Mouse (Mus musculus) embryonic facial prominence, embryonic 10.5 days (tissue): ENCODE measurements around the gene Plb1. TPM values are rescaled to one million over a fixed set of nuclear protein-coding genes. Genes with fewer than 3 reads are reported as not detected.
A peak's percentile ranks its signal among the peaks of the same experiment; 100 is the strongest.

Experiments used
- DNase-seq: peaks from one replicate; pipeline ENCODE4 v3.0.0-alpha.2; 2017; ENCODE audit warnings: low spot score
- H3K27ac ChIP-seq: fragments of 300-500 bp; sonication (generic); replicated peaks from 2 replicates; pipeline ENCODE4 v1.5.1; 2016; ENCODE audit warnings: mild to moderate bottlenecking
- H3K27me3 ChIP-seq: fragments of 300-500 bp; sonication (generic); replicated peaks from 2 replicates; pipeline ENCODE4 v1.6.1; 2016; ENCODE audit warnings: low read depth, mild to moderate bottlenecking; ENCODE audit not compliant: poor library complexity, severe bottlenecking
- H3K36me3 ChIP-seq: fragments of 300-500 bp; sonication (generic); replicated peaks from 2 replicates; pipeline ENCODE4 v1.6.1; 2016; ENCODE audit warnings: mild to moderate bottlenecking, moderate library complexity
- H3K4me1 ChIP-seq: fragments of 300-500 bp; sonication (generic); 2 replicates; pipeline ENCODE4 v1.6.1; 2016
- H3K4me3 ChIP-seq: fragments of 300-500 bp; sonication (generic); 2 replicates; pipeline ENCODE4 v1.5.1; 2016; ENCODE audit warnings: mild to moderate bottlenecking, moderate library complexity
- H3K9me3 ChIP-seq: fragments of 300-500 bp; sonication (generic); 2 replicates; pipeline ENCODE4 v1.6.1; 2016; ENCODE audit warnings: mild to moderate bottlenecking
- WGBS: fragments of 180-500 bp; shearing (Covaris S2); methylation state at CpG from one replicate; pipeline ENCODE4 v1.1.7; 2016; 5-methylcytosine and 5-hydroxymethylcytosine counted together
- polyA plus RNA-seq: library from polyadenylated mRNA; unstranded; fragments of >200 nt; fragmentation: Nextera tagmentation; extraction: Ambion mirVana; gene quantifications from 2 replicates; pipeline ENCODE4 v1.2.1, GENCODE M21; 2016

Gene Plb1
- polyA plus RNA-seq, 1 experiment from 2014 or later = 0.06 TPM

DNA sequence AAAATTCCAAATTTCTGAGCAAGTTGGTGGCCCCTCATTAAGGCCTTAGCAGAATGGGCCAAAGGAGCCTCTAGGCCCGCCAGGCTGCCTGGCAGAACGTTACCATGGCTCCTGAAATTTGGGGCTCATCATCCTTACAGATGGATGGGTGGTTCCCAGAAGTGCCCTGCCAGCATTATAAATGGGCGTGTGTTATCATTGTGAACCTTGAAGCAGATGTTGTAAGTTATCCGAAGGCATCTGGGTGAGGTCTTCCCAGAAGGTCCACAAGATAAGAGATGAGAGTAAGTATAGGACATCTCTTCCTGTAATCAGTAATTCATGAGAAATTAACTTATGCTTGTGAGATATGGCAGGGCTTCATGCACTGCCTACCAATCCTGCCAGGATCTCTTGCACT lies 30.0 kb downstream of the Plb1 start:
- Histone ChIP-seq H3K4me1 (no peaks in the 10 kb centered on the region), H3K27me3 (no peaks in the 10 kb centered on the region), H3K4me3 (no peak overlapping the region), H3K9me3 (no peaks in the 10 kb centered on the region), H3K27ac (no peak overlapping the region), H3K36me3 (no peaks in the 10 kb centered on the region)
- WGBS = 84% methylated on average over 4 of the region's 4 CpGs
- DNase-seq = no peak

DNA sequence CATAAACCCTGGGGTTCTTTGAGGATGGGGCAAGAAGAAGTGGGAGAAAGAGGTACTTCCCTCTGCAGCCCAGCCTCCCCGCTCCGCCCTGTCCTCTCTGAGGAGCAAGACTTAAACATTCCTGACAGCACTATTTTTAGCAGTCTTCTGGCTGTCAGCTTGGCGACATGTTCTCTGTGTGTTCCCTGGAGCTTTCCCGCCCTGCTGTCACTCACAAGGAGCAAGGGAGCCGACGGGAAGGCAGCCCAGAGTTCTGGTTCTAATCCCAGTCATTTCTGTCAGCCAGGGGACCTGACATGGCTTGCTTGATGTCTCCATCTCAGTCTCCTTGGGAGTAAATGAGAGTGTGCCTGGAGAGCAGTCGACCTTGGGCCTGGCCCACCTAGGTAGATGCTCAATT lies 40.0 kb downstream of the Plb1 start:
- no peak for DNase-seq
- 49% methylated on average over 7 of the region's 7 CpGs for WGBS
- Histone ChIP-seq H3K9me3 (no peaks in the 10 kb centered on the region), H3K27me3 (no peaks in the 10 kb centered on the region), H3K4me1 (peaks cover 8% of the 10 kb centered on the region), H3K36me3 (no peaks in the 10 kb centered on the region), H3K27ac (0 out of 2 replicates have a peak overlapping the region, but pooled peaks have one; percentile 6), H3K4me3 (no peak overlapping the region)

DNA sequence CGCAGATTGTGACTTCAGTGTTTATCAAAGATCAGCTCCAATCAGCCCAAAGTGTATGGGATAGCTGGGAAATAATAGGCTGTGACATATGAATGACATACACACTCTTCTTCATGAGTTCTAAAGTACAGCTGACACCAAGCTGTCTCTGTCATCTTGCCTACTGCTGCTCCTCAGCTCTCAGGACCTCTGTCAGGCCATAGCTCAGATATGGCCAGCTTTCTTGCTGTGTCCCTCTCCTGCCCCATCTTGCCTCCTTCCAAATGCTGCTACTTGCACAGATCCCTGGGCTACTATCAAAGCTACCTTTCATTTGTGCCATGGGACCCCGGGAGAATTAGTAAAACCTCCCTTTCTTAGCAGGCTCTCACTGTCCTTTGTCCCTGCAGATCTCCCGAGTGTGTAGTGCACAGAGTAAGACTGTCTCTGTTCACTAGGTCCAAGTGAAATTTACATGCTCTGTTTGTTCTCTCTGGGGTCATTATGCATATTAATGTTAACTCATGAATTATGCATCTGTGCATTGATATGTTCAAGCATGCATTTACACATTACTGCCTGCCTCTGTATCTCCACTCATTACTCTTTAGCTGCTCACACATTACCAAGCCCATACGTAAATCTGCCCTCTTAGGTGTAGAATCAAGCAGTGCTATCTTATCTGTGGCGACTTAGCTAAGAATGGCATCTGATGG lies 45.6 kb downstream of the Plb1 start:
- H3K4me1 ChIP-seq = peaks cover 7% of the 10 kb centered on the region; the same call in 1 of the 2 replicates
- 69% methylated on average over 5 of the region's 5 CpGs for WGBS
- DNase-seq = no peak
- H3K27ac ChIP-seq = no peak overlapping the region
- no peaks in the 10 kb centered on the region for H3K36me3 ChIP-seq
- no peaks in the 10 kb centered on the region for H3K9me3 ChIP-seq
- H3K4me3 ChIP-seq = no peak overlapping the region
- no peaks in the 10 kb centered on the region for H3K27me3 ChIP-seq

DNA sequence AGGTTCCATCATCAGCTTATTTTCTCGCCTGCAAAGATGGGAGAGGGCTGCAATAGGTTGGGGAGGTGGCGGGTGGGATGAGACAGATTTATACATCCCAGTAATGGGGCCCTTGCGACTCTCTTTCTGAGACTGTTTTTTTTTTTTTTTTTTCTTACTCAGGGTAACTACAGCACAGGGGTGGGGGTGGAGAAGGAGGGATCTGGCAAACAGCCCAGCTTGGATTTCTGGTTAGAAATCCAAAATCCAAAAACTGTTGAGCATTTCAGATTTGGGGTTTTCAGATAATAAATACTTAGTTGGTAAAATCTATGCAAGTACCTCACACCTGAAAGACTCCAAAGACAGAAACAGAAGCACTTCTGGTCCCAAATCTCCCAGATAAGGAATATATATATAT lies 47.6 kb downstream of the Plb1 start:
- Histone ChIP-seq H3K9me3 (no peaks in the 10 kb centered on the region), H3K36me3 (no peaks in the 10 kb centered on the region), H3K4me1 (peaks cover 7% of the 10 kb centered on the region; the same call in 1 of the 2 replicates), H3K27me3 (no peaks in the 10 kb centered on the region), H3K4me3 (no peak overlapping the region), H3K27ac (no peak overlapping the region)
- 73% methylated on average over 3 of the region's 3 CpGs for WGBS
- DNase-seq = no peak

DNA sequence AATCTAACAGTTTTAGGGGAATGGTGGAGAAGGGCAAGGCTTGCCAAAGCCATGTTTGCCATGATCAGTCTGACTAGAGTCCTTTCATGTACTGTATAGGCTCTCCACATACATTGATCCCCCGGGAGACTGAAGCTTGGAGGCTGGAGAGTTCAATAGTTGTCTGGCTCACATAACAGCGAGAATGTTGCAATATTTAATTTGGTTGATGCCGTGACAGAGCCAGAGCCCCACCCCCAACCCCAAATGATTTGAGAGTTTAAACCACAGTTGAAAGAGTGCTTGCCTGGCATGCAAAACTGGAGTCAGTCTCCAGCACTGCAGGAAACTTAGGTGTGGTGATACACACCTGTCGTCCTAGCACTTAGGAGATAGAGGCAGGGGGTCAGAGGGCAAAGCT lies 49.8 kb downstream of the Plb1 start:
- Histone ChIP-seq H3K27ac (no peak overlapping the region), H3K4me1 (peaks cover 7% of the 10 kb centered on the region; the same call in 1 of the 2 replicates), H3K27me3 (no peaks in the 10 kb centered on the region), H3K36me3 (no peaks in the 10 kb centered on the region), H3K4me3 (no peak overlapping the region), H3K9me3 (no peaks in the 10 kb centered on the region)
- WGBS = 71% methylated on average over 4 of the region's 4 CpGs
- no peak for DNase-seq

DNA sequence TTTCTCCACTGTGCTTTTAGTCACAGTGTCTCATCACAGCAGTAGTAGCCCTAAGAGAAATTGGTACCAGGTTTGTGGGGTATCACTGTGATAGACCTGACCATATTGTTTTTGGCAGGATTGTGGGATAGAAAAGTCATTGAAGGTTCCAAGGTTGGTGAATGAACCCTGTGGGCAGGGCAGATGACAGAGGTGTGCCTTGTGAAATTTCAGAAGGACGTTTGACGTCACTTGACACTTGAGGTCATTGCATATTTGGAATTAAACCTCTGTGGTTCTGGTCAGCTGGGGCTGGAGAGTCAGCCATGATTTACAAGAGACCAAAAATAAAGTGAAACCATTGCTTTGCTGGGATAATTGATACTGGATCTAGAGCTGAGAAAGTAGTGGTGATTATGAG lies 50.9 kb downstream of the Plb1 start:
- Histone ChIP-seq H3K27me3 (no peaks in the 10 kb centered on the region), H3K9me3 (no peaks in the 10 kb centered on the region), H3K4me3 (no peak overlapping the region), H3K4me1 (peaks cover 7% of the 10 kb centered on the region), H3K27ac (no peak overlapping the region), H3K36me3 (no peaks in the 10 kb centered on the region)
- 76% methylated on average over 2 of the region's 2 CpGs for WGBS
- DNase-seq = no peak

DNA sequence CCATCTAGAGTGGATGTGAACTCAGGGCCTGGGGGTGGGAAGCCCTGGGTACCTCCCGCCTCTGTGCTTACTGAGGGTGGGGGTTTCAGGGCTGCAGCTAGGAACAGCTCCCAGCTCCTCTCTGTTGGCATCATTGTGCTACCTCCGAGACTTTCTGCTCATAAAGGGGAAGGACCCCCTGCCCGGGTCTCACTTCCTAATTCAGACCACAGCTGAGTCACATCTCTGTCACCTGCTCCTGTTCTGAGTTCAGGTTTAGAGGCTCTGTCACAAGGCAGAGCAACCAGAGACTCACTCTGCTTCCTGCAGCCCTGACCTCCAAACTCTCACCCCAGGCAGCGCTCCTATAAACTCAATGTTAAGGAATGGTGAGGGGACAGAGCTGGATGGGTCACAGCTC lies 53.8 kb downstream of the Plb1 start:
- no peak overlapping the region for H3K4me3 ChIP-seq
- H3K36me3 ChIP-seq = no peaks in the 10 kb centered on the region
- H3K27me3 ChIP-seq = no peaks in the 10 kb centered on the region
- H3K27ac ChIP-seq = no peak overlapping the region
- no peak for DNase-seq
- 71% methylated on average over 4 of the region's 4 CpGs for WGBS
- H3K9me3 ChIP-seq = no peaks in the 10 kb centered on the region
- peaks cover 7% of the 10 kb centered on the region for H3K4me1 ChIP-seq

DNA sequence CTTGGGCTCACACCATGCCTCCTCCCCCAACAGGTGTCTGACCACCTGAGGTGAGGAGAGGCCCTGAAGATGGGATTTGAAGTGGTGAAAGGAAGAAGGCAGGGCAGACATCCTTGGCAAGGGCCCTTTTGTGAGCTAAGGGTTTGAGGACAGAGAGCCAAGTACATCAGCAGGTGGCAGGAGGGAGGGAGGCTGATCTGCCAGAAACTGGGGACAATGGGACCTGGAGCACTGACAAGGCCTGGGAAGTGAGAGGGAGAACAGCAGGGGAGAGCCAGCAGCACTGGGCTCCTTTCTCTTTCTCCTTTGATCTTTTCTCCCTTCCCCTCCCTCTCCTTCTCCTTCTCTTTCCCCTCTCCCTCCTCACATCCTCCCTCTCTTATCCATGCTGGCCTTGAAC lies 55.5 kb downstream of the Plb1 start:
- no peak overlapping the region for H3K27ac ChIP-seq
- H3K27me3 ChIP-seq = no peaks in the 10 kb centered on the region
- H3K36me3 ChIP-seq = no peaks in the 10 kb centered on the region
- no peaks in the 10 kb centered on the region for H3K9me3 ChIP-seq
- no peak for DNase-seq
- no peak overlapping the region for H3K4me3 ChIP-seq
- H3K4me1 ChIP-seq = no peaks in the 10 kb centered on the region; the same call in 1 of the 2 replicates

DNA sequence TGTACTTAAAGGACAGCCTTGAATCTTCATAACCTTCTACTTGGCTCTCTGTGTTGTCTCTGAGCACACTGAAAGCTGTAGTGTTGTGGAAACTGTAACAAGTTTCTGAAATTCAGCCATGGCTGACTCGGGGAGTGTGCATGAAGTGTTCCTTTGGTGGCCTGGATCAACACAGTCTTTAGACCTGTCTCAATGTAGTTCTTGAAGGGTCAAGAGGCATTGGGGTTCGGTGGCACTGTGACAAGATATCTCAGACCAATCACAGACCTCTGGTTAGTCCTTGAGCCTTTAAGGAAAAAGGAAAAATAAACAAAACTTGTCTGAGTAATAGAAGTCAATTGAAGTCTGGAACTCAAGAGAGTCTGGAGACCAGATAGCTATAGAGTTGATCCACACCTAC lies 58.8 kb downstream of the Plb1 start:
- no peak for DNase-seq
- Histone ChIP-seq H3K27me3 (no peaks in the 10 kb centered on the region), H3K4me3 (no peak overlapping the region), H3K27ac (no peak overlapping the region), H3K36me3 (no peaks in the 10 kb centered on the region), H3K9me3 (no peaks in the 10 kb centered on the region), H3K4me1 (no peaks in the 10 kb centered on the region; the same call in 1 of the 2 replicates)
- WGBS = 77% methylated on average over 2 of the region's 2 CpGs

DNA sequence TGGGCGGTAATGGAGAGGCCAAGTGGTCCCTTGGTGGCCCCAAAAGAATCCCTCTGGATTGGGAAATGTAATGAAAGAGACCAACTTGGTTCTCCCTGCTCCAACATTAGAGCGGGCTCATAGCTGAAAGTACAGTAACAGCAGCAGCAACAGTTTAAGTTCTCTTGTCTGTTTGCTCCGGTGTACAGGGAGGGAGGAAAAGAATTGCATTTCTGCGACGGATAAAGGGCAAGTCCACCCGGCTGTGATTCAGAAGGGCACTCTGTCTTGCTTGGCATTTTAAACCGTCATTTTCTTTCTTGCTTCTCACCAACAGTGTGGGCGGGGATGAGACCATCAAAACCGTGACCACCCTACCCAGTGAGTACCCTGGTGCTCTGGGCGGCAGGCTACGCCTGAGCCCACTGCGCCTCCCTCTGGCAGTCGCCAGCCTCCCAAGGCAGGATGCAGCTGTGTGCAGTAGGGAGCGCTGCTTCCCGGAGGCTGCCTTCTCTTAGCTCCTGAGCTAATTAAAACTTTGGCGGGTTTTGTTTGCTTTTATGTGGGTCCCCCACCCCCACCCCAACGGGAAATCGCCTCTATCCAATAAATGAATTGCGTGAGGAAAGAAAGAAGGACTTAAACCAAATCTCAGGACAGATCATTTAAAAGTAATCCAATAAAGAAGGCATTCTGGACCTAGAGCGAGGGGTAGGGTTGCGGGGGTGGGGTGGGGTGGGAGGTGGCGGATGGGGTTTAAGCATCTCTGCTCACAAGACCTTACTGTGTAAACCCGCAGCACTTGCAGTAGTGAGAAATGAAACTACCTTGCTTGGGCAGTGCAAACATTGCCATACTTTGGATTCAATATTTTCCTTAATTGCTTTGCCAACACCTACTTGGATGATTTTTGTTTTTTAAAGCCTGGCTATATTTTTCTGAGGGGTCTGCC lies 70.7 kb downstream of the Plb1 start:
- peak; percentile 80 for DNase-seq
- Histone ChIP-seq H3K4me1 (peaks cover 9% of the 10 kb centered on the region), H3K4me3 (peak overlapping the region; percentile 46), H3K36me3 (no peaks in the 10 kb centered on the region), H3K27me3 (0 out of 2 replicates have a peak, but pooled peaks cover 7% of the 10 kb centered on the region), H3K9me3 (no peaks in the 10 kb centered on the region), H3K27ac (0 out of 2 replicates have a peak overlapping the region, but pooled peaks have one; percentile 27)
- 11% methylated on average over 23 of the region's 23 CpGs for WGBS

DNA sequence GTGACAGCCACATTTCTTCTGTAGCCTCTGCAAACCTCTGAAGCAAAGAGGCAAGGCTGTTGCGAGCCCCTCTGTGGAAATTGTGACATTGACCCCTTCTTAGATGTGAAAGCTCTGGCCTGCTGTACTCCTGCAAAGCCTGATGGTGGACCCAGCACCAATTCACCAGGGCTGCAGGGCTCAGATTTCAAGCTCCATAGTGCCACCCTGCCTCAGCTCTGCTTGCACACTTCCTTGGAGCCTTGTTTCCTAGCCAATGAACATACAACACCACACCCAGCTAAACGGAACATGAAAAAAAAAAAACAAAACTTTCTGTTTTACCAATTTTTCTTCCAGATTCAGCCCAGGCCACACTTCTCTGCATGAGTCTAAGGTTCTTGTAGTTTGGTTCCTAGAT lies 74.6 kb downstream of the Plb1 start:
- no peaks in the 10 kb centered on the region for H3K36me3 ChIP-seq
- H3K4me3 ChIP-seq = no peak overlapping the region
- DNase-seq = no peak
- 60% methylated on average over 2 of the region's 2 CpGs for WGBS
- no peak overlapping the region for H3K27ac ChIP-seq
- peaks cover 14% of the 10 kb centered on the region for H3K4me1 ChIP-seq
- H3K27me3 ChIP-seq = 0 out of 2 replicates have a peak, but pooled peaks cover 7% of the 10 kb centered on the region
- H3K9me3 ChIP-seq = no peaks in the 10 kb centered on the region

DNA sequence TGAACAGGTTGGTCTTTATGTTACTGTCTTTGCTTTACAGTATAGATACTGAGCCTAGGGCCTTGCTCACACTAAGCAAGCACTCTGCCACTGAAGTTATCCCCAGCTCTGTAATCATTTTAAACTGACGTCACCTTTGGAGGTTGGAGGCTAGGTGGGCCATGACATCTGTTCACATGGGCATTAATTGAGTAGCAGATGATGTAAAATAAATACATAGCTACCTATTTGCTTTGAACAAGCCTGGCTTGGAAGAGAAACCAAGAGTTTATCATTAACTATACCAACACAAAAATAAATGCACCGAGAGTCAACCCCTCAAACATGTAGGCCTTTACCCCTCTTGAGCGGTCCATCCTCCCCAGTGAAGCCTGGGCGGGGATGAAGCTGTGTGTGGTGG lies 76.1 kb downstream of the Plb1 start:
- 88% methylated on average over 4 of the region's 4 CpGs for WGBS
- no peak overlapping the region for H3K27ac ChIP-seq
- no peaks in the 10 kb centered on the region for H3K27me3 ChIP-seq
- H3K9me3 ChIP-seq = no peaks in the 10 kb centered on the region
- no peaks in the 10 kb centered on the region for H3K36me3 ChIP-seq
- no peak overlapping the region for H3K4me3 ChIP-seq
- peaks cover 7% of the 10 kb centered on the region for H3K4me1 ChIP-seq
- no peak for DNase-seq

DNA sequence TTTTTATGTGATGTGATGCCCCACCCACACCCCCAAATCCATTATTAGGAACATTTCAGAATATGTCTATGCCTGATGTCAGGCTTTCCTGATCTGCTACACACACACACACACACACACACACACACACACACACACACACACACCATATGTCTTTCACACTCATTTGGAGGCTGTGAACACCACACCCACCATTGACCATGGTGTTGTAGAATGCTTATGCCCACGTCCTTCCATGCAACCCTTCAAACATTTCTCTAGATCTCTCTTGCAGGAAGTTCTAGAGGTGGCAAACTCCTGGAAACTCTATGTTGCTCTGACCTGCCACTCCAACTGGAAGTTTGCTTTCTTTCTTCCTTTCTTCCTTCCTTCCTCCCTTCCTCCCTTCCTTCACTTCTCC lies 77.2 kb downstream of the Plb1 start:
- H3K9me3 ChIP-seq = no peaks in the 10 kb centered on the region
- H3K36me3 ChIP-seq = no peaks in the 10 kb centered on the region
- H3K27me3 ChIP-seq = no peaks in the 10 kb centered on the region
- 84% methylated on average over 1 of the region's 1 CpGs for WGBS
- H3K4me3 ChIP-seq = no peak overlapping the region
- no peak overlapping the region for H3K27ac ChIP-seq
- no peak for DNase-seq
- H3K4me1 ChIP-seq = peaks cover 7% of the 10 kb centered on the region; the same call in 1 of the 2 replicates
